Mouse (Mus musculus) liver, embryonic 11.5 days (tissue): Measurements from ENCODE around the gene Tmem200c. TPM values are rescaled to one million over a fixed set of nuclear protein-coding genes. Genes with fewer than 3 reads are reported as not detected.

ENCODE experiments used
- ATAC-seq: fragments of 200-750 bp; cut with Nextera tagmentation; replicated peaks from 2 replicates; pipeline ENCODE4 v1.8.0; 2017; ENCODE audit warnings: moderate number of reproducible peaks, mild to moderate bottlenecking, moderate TSS enrichment, moderate library complexity; ENCODE audit not compliant: low FRiP score
- DNase-seq: peaks from one replicate; pipeline ENCODE4 v3.0.0-alpha.2; 2017; ENCODE audit warnings: low spot score
- H3K27ac ChIP-seq: fragments of 300-500 bp; sonication (generic); 2 replicates; pipeline ENCODE4 v1.5.1; 2014; ENCODE audit warnings: mild to moderate bottlenecking, low read depth, low read length, control low read depth
- H3K27me3 ChIP-seq: fragments of 300-500 bp; sonication (generic); replicated peaks from 2 replicates; pipeline ENCODE4 v1.6.1; 2014; ENCODE audit warnings: low read length, mixed read lengths; ENCODE audit not compliant: control insufficient read depth, insufficient read depth
- H3K36me3 ChIP-seq: fragments of 300-500 bp; sonication (generic); 2 replicates; pipeline ENCODE4 v1.6.1; 2014; ENCODE audit warnings: mild to moderate bottlenecking, low read length, moderate library complexity, mixed read lengths; ENCODE audit not compliant: control insufficient read depth, insufficient read depth
- H3K4me1 ChIP-seq: fragments of 300-500 bp; sonication (generic); replicated peaks from 2 replicates; pipeline ENCODE4 v1.6.1; 2014; ENCODE audit warnings: low read length, mixed read lengths; ENCODE audit not compliant: control insufficient read depth, insufficient read depth
- H3K4me2 ChIP-seq: fragments of 300-500 bp; sonication (generic); 2 replicates; pipeline ENCODE4 v1.6.1; 2014; ENCODE audit warnings: mild to moderate bottlenecking, control low read depth, moderate library complexity
- H3K4me3 ChIP-seq: fragments of 300-500 bp; sonication (generic); 2 replicates; pipeline ENCODE4 v1.5.1; 2014; ENCODE audit warnings: low read depth, low read length, control low read depth
- H3K9ac ChIP-seq: fragments of 300-500 bp; sonication (generic); 2 replicates; pipeline ENCODE4 v1.6.1; 2014; ENCODE audit warnings: low read depth, low read length, control low read depth
- H3K9me3 ChIP-seq: fragments of 300-500 bp; sonication (generic); 2 replicates; pipeline ENCODE4 v1.6.1; 2016; ENCODE audit warnings: low read length, inconsistent platforms, mixed read lengths; ENCODE audit not compliant: control insufficient read depth
- WGBS: fragments of 180-500 bp; shearing (Covaris S2); extraction: QIAGEN DNeasy Blood & Tissue Kit; methylation state at CpG from one replicate; pipeline ENCODE4 v1.1.7; 2014; 5-methylcytosine and 5-hydroxymethylcytosine counted together
- polyA plus RNA-seq: library from polyadenylated mRNA; unstranded; fragments of >200 nt; fragmentation: Nextera tagmentation; extraction: Ambion mirVana; gene quantifications from 2 replicates; pipeline ENCODE4 v1.2.1, GENCODE M21; 2014

Tmem200c gene
- polyA plus RNA-seq, 1 experiment from 2014 or later, result 0.15 TPM

GRCm38 (mm10) chr17:68841892-68842252 is 15.4 kb downstream of the Tmem200c start:
- ATAC-seq, result peak; percentile 43
- 3% methylated on average over 22 of the region's 22 CpGs for WGBS
- H3K4me3 ChIP-seq, result peak overlapping the region; percentile 50
- H3K27ac ChIP-seq, result no peak overlapping the region
- peaks cover 54% of the 10 kb centered on the region for H3K27me3 ChIP-seq
- no peak overlapping the region for H3K9ac ChIP-seq
- no peaks in the 10 kb centered on the region for H3K36me3 ChIP-seq
- H3K4me1 ChIP-seq, result peaks cover 3% of the 10 kb centered on the region; the same call in 1 of the 2 replicates
- H3K9me3 ChIP-seq, result no peaks in the 10 kb centered on the region
- H3K4me2 ChIP-seq, result peak overlapping the region; percentile 76
- no peak for DNase-seq

DNA sequence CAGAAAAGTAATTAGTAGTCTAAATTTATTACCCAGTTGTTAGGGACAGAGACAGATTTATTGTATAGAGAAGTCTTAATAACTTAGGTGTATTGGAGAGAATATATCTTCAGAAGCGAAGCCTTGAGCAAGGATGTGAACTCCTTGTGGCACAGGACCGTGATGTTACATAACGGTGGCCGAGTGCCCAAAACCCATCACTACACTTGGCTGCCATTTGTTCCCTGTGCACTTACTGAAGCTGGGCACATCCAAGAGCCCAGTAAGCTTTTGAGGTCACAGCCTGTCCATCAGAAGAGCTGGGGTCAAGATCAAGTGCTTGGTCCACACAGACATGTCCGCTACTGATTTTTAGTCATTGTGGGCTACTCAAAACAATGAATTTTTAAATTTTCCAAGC is 19.5 kb downstream of the Tmem200c start:
- Histone ChIP-seq H3K27ac (no peak overlapping the region), H3K4me2 (no peak overlapping the region), H3K36me3 (no peaks in the 10 kb centered on the region), H3K4me1 (peaks cover 3% of the 10 kb centered on the region; the same call in 1 of the 2 replicates), H3K27me3 (peaks cover 14% of the 10 kb centered on the region), H3K9me3 (no peaks in the 10 kb centered on the region), H3K4me3 (no peak overlapping the region), H3K9ac (no peak overlapping the region)
- 74% methylated on average over 5 of the region's 5 CpGs for WGBS
- ATAC-seq (no peak), DNase-seq (no peak)

DNA sequence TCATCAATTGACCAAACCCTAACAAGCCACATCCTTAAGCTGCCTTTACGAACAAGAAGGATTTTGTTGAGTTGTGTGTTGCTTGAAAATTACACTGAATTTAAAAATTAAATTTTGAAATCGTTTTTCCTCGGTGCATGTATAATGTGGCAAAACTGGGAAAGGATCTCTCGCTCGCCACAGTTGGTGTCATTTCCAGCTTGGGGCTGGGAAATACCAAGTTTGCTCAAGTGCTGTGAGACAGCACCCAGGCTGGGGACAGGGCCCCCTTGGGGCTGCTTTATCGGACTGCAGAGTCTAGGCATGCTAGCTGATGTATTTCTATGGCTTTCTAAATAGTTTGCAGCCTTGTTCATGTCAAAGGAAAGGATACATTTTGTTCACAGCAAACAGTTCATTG is 22.3 kb downstream of the Tmem200c start:
- no peak for DNase-seq
- Histone ChIP-seq H3K27me3 (no peaks in the 10 kb centered on the region; the same call in 1 of the 2 replicates), H3K4me2 (no peak overlapping the region), H3K4me3 (no peak overlapping the region), H3K36me3 (no peaks in the 10 kb centered on the region), H3K4me1 (no peaks in the 10 kb centered on the region), H3K27ac (no peak overlapping the region), H3K9ac (no peak overlapping the region), H3K9me3 (no peaks in the 10 kb centered on the region)
- 72% methylated on average over 6 of the region's 6 CpGs for WGBS
- ATAC-seq, result no peak

- 81% methylated on average over 7 of the region's 7 CpGs for WGBS
- H3K27me3 ChIP-seq, result no peaks in the 10 kb centered on the region
- H3K27ac ChIP-seq, result no peak overlapping the region
- no peaks in the 10 kb centered on the region for H3K4me1 ChIP-seq
- no peak overlapping the region for H3K4me3 ChIP-seq
- ATAC-seq (no peak), DNase-seq (no peak)
- no peaks in the 10 kb centered on the region for H3K36me3 ChIP-seq
- H3K4me2 ChIP-seq, result no peak overlapping the region
- H3K9ac ChIP-seq, result no peak overlapping the region
- no peaks in the 10 kb centered on the region for H3K9me3 ChIP-seq
Measured at GRCm38 (mm10) chr17:68852171-68852966, 25.9 kb downstream of the Tmem200c start.

DNA sequence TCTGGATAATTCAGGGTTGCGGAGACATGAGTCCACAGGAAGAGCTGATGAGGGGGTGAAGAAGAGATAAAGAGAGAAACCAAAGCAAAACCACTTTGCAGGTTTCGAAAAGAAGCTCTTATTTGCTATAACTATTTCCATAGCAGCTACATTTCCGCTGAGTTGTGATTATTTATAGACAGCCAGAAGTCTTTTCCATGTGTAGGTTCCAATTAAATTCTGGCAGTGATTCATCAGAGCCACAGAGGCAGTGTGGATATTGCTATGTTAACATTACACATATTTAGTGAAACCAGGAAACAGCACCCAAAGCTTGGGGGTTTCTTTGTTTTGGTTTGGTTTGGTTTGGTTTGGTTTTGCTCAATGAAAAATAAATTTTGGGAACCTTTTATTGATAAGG is 37.8 kb downstream of the Tmem200c start:
- Histone ChIP-seq H3K4me3 (no peak overlapping the region), H3K27me3 (no peaks in the 10 kb centered on the region), H3K27ac (no peak overlapping the region), H3K9ac (no peak overlapping the region), H3K4me2 (no peak overlapping the region), H3K9me3 (no peaks in the 10 kb centered on the region), H3K4me1 (no peaks in the 10 kb centered on the region), H3K36me3 (no peaks in the 10 kb centered on the region)
- ATAC-seq (no peak), DNase-seq (no peak)
- WGBS, result 78% methylated on average over 3 of the region's 3 CpGs

DNA sequence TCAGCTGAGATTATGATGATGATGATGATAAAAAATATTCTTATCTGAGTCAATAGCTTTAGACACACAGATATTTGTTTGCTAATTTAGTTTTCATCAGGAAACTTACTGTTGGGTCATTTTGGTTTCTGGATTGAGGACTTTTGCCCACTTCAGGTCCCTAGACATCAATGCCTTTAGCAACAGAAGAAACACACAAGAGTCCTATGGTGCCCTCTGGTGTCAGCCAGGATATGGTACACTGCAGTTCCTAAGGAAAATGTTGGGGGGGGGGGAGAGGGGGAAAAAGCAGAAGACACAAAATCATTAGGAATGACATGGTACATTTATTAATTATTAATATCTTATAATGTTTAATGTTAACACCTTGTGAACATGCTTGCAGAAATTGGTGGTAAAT is 42.0 kb downstream of the Tmem200c start:
- Histone ChIP-seq H3K4me2 (no peak overlapping the region), H3K4me1 (no peaks in the 10 kb centered on the region), H3K9ac (no peak overlapping the region), H3K27me3 (no peaks in the 10 kb centered on the region), H3K4me3 (no peak overlapping the region), H3K9me3 (no peaks in the 10 kb centered on the region), H3K36me3 (no peaks in the 10 kb centered on the region), H3K27ac (no peak overlapping the region)
- DNase-seq (no peak), ATAC-seq (no peak)

DNA sequence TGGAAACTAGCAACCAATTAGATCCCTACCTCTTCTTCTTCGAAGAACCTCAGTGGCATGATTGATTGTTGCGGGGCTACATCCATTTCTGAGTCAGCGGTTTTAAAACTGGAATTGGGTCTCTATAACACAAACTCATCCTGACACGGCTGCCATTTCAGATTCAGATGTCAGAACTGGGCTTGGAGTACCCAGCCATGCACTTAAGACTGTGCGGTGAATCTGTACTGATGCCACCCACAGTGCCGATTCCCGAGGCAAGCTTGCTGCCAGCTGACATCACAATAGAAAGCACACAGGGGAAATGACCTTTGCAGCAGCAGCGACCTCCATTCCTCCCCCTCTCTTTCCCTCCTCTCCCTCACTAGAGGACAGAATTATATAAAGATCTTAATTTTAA is 47.6 kb downstream of the Tmem200c start:
- Histone ChIP-seq H3K27ac (no peak overlapping the region), H3K9ac (no peak overlapping the region), H3K4me2 (no peak overlapping the region), H3K4me3 (no peak overlapping the region), H3K36me3 (no peaks in the 10 kb centered on the region), H3K9me3 (no peaks in the 10 kb centered on the region), H3K27me3 (no peaks in the 10 kb centered on the region), H3K4me1 (no peaks in the 10 kb centered on the region)
- DNase-seq (no peak), ATAC-seq (no peak)
- 70% methylated on average over 8 of the region's 8 CpGs for WGBS

DNA sequence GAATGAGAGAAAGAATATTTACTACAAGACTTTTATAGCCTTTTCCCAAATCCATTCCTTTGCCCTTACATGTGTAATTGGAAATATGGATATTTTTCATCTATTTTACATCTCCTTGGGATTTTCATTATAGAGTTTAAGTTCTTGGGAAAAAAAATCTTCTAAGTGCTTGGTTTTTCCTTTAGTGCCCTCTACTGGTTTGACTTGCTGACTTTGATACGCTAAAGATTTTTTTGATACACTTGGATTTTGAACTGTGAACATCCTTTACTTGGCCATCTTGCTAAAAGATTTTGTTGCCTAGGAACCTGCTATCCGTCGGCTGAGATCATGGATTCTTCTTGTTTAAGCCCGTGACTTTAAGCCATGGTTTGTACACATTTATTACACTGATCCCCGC is 48.8 kb downstream of the Tmem200c start:
- DNase-seq, result no peak
- H3K9ac ChIP-seq, result no peak overlapping the region
- ATAC-seq, result no peak
- WGBS, result 64% methylated on average over 5 of the region's 5 CpGs
- no peaks in the 10 kb centered on the region for H3K9me3 ChIP-seq
- no peak overlapping the region for H3K4me2 ChIP-seq
- no peaks in the 10 kb centered on the region for H3K36me3 ChIP-seq
- no peak overlapping the region for H3K27ac ChIP-seq
- no peaks in the 10 kb centered on the region for H3K4me1 ChIP-seq
- no peaks in the 10 kb centered on the region for H3K27me3 ChIP-seq
- H3K4me3 ChIP-seq, result no peak overlapping the region

DNA sequence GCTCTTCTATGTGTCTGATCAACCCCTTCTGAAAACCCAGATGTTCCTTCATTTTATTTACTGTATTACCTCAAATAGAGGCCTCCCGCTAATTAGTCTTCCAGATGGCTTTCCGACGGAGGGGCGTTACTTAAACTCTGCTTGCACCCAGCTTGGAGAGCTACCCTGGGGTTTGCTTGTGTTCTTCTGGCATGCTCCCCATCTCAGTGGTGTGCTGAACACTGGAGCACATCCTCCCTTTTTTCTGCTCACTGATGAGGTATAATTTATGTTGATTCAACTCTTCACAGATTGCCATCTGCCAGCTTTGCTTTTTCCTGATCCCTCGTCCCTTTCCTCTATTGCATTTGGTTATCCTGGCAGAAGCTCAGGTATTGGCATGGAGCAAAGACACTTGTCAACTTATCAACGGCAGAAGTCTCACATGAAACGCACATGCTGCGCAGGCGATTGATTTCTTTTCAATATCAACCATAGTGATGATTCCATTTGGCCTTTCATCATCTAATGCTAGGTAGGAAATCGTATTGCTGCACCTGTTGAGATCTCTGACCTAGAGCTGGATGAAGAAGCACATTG is 49.6 kb downstream of the Tmem200c start:
- Histone ChIP-seq H3K9ac (no peak overlapping the region), H3K4me2 (no peak overlapping the region), H3K4me1 (no peaks in the 10 kb centered on the region), H3K27ac (no peak overlapping the region), H3K4me3 (no peak overlapping the region), H3K9me3 (no peaks in the 10 kb centered on the region), H3K27me3 (no peaks in the 10 kb centered on the region), H3K36me3 (no peaks in the 10 kb centered on the region)
- no peak for ATAC-seq
- no peak for DNase-seq
- 84% methylated on average over 10 of the region's 10 CpGs for WGBS
